Mouse (Mus musculus) lung, embryonic 16.5 days (tissue): ENCODE measurements at regions not wholly inside any gene's neighbourhood (a gene's known extent, or its start where the extent isn't known, plus 50 kb on each side); places are given as distances from the start of the nearest gene placed in this dataset.
A peak's percentile ranks its signal among the peaks of the same experiment; 100 is the strongest.

ENCODE experiments used
- ATAC-seq: fragments of 200-750 bp; cut with Nextera tagmentation; 2 replicates; pipeline ENCODE4 v1.8.0; 2017; ENCODE audit warnings: low read depth, mild to moderate bottlenecking, moderate library complexity
- H3K27ac ChIP-seq: fragments of 300-500 bp; sonication (generic); 2 replicates; pipeline ENCODE4 v1.5.1; 2014; ENCODE audit warnings: mild to moderate bottlenecking, control low read depth, low read length
- H3K27me3 ChIP-seq: fragments of 300-500 bp; sonication (generic); 2 replicates; pipeline ENCODE4 v1.6.1; 2014; ENCODE audit warnings: low read depth, low read length, mixed read lengths; ENCODE audit not compliant: control insufficient read depth, insufficient read depth
- H3K36me3 ChIP-seq: fragments of 300-500 bp; sonication (generic); 2 replicates; pipeline ENCODE4 v1.6.1; 2014; ENCODE audit warnings: low read length; ENCODE audit not compliant: control insufficient read depth, insufficient read depth
- H3K4me1 ChIP-seq: fragments of 300-500 bp; sonication (generic); replicated peaks from 2 replicates; pipeline ENCODE4 v1.6.1; 2014; ENCODE audit warnings: low read length, mixed read lengths; ENCODE audit not compliant: control insufficient read depth, insufficient read depth
- H3K4me2 ChIP-seq: fragments of 300-500 bp; sonication (generic); 2 replicates; pipeline ENCODE4 v1.6.1; 2014; ENCODE audit warnings: low read depth, low read length, control low read depth
- H3K4me3 ChIP-seq: fragments of 300-500 bp; sonication (generic); 2 replicates; pipeline ENCODE4 v1.5.1; 2014; ENCODE audit warnings: mild to moderate bottlenecking, low read length, control low read depth
- H3K9ac ChIP-seq: fragments of 300-500 bp; sonication (generic); 2 replicates; pipeline ENCODE4 v1.6.1; 2014; ENCODE audit warnings: low read length, control low read depth
- H3K9me3 ChIP-seq: fragments of 300-500 bp; sonication (generic); 2 replicates; pipeline ENCODE4 v1.6.1; 2016; ENCODE audit warnings: low read length; ENCODE audit not compliant: control insufficient read depth
- WGBS: fragments of 180-500 bp; shearing (Covaris S2); extraction: QIAGEN DNeasy Blood & Tissue Kit; methylation state at CpG from one replicate; pipeline ENCODE4 v1.1.7; 2014; 5-methylcytosine and 5-hydroxymethylcytosine counted together

DNA sequence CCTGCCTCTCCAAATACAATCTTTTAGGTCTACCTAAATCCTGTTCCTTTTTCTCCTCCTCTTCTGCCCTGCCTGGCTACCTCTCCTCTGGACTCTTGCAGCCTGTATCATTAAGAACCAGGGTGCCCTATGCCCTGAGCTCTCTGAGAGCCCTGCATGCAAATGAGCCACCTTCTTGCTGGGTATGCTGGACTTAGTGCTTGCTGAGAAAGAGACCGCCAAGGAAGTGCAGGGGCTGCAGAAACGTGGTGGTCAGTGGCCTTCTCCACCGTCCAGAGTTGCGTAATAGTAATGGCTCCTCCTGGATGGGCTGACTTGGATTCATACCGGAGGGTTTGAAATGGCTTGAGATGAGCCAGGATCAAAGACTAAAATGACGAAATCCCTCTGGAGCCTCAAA lies 86.9 kb upstream of the Dlx2 start:
- H3K4me3 ChIP-seq: no peak overlapping the region
- H3K36me3 ChIP-seq: no peaks in the 10 kb centered on the region
- H3K4me2 ChIP-seq: no peak overlapping the region
- ATAC-seq: no peak
- 66% methylated on average over 6 of the region's 6 CpGs for WGBS
- H3K9me3 ChIP-seq: no peaks in the 10 kb centered on the region
- no peak overlapping the region for H3K9ac ChIP-seq
- peaks cover 15% of the 10 kb centered on the region for H3K4me1 ChIP-seq
- no peak overlapping the region for H3K27ac ChIP-seq
- peaks cover 3% of the 10 kb centered on the region for H3K27me3 ChIP-seq

DNA sequence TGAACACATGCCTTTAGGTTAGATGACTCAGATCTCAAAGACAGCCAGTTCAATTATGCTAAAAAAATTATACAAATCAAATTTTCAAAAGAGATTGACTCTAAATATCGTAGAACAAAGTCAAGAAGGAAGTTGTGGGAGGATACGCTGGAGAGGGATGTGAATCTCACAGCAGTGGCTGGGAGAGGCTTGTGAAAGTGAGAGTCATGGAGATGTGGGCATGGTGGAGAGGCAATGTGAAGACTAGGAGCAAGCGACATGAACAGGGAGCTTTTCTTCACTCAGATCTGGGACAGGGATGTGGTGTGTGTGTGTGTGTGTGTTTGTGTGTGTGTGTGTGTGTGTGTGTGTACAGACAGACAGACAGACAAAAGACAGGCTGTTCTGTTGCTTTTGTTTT lies 87.9 kb upstream of the Dlx2 start:
- H3K9me3 ChIP-seq: no peaks in the 10 kb centered on the region
- H3K27me3 ChIP-seq: no peaks in the 10 kb centered on the region
- H3K4me3 ChIP-seq: no peak overlapping the region
- no peak overlapping the region for H3K27ac ChIP-seq
- WGBS: 62% methylated on average over 3 of the region's 3 CpGs
- H3K4me2 ChIP-seq: no peak overlapping the region
- peaks cover 5% of the 10 kb centered on the region for H3K4me1 ChIP-seq
- ATAC-seq: no peak
- H3K9ac ChIP-seq: no peak overlapping the region
- no peaks in the 10 kb centered on the region for H3K36me3 ChIP-seq

DNA sequence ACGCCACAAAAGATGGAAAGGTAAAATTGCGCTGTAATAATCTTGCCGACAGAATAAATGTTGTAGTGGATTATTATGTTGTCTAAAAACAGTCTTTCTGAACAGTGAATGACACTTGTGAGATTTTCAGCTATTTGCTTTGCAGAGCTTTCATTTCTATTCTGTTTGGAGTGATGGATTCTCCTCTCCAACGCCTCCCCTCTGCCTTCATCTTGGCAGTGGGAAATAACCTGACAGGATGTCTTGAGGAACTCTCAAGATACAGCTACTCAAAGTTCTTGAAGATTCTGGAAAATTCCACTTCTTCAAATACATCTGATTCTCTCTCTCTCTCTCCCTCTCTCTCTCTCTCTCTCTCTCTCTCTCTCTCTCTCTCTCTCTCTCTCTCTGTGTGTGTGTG lies 89.6 kb upstream of the Dlx2 start:
- ATAC-seq: no peak
- Histone ChIP-seq H3K4me3 (no peak overlapping the region), H3K27me3 (no peaks in the 10 kb centered on the region), H3K4me1 (no peaks in the 10 kb centered on the region), H3K4me2 (no peak overlapping the region), H3K9me3 (no peaks in the 10 kb centered on the region), H3K36me3 (no peaks in the 10 kb centered on the region), H3K9ac (no peak overlapping the region), H3K27ac (no peak overlapping the region)
- 71% methylated on average over 4 of the region's 4 CpGs for WGBS

DNA sequence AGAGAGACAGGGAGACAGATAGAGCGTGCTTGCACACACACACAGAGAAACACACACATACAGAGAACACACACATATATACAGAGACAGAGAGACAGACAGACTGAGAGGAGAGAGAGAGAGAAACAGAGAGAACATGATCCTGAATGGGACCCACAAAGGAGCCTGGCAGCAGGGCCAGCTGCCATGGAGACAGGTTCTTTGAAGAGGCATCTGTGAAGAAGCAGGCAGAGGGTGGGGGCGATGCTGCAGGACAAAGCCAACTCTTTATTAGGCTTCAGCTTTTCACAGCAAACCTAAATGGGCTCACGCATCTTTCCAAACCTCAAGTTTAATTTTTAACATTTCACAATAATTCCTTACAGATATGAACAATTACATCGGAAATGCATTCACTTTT lies 90.0 kb upstream of the Dlx2 start:
- H3K27ac ChIP-seq: no peak overlapping the region
- H3K4me1 ChIP-seq: no peaks in the 10 kb centered on the region
- H3K36me3 ChIP-seq: no peaks in the 10 kb centered on the region
- no peak overlapping the region for H3K9ac ChIP-seq
- H3K9me3 ChIP-seq: no peaks in the 10 kb centered on the region
- no peak overlapping the region for H3K4me2 ChIP-seq
- no peaks in the 10 kb centered on the region for H3K27me3 ChIP-seq
- no peak overlapping the region for H3K4me3 ChIP-seq
- no peak for ATAC-seq
- WGBS: 66% methylated on average over 4 of the region's 4 CpGs

DNA sequence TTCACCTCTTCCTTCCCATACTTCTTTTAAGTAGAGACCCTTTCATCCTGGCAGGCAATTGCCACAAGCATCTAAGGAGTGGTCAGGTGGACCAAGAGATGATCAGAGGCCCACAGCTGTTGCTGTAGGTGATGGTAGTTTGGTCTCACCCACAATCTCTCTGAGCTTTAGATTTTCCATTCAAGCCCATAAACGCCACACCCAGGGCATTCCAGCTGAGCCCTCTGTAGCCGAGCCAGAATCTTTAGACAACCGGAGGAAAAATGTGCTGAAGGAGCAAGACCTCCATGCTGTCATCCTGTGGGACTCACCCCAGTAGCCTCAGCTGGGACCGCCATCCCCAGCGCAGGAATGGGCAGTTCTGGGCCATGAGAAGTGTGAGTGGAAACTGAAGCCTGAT lies 93.7 kb upstream of the Dlx2 start:
- Histone ChIP-seq H3K4me3 (no peak overlapping the region), H3K9ac (no peak overlapping the region), H3K27me3 (no peaks in the 10 kb centered on the region), H3K4me2 (no peak overlapping the region), H3K9me3 (no peaks in the 10 kb centered on the region), H3K36me3 (no peaks in the 10 kb centered on the region), H3K4me1 (no peaks in the 10 kb centered on the region), H3K27ac (no peak overlapping the region)
- ATAC-seq: no peak
- whole genome bisulfite sequencing: 79% methylated on average over 5 of the region's 5 CpGs

DNA sequence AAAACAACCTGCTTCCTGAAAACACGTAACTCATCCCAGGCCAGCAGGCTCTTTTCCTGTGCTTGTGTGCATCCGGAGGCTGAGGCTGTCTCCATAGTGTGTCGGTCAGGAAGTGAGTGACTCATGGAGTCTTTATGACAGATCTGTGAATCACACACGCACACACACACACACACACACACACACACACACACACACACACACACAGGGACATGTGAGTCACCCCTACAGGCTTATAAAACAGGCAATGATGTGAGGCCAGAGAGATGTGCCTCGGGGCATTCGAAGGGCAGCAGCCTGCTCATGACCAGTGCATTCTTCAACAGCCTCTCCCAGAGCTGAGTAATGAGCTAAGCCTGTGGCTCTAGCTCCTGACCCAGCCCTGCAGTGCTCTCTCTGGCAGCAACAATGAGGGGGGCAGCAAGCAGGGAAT lies 97.5 kb upstream of the Dlx2 start:
- H3K4me2 ChIP-seq: no peak overlapping the region
- 43% methylated on average over 6 of the region's 6 CpGs for WGBS
- H3K9me3 ChIP-seq: no peaks in the 10 kb centered on the region
- no peak overlapping the region for H3K9ac ChIP-seq
- H3K4me1 ChIP-seq: no peaks in the 10 kb centered on the region
- peak; percentile 91 for ATAC-seq
- no peaks in the 10 kb centered on the region for H3K36me3 ChIP-seq
- peak overlapping the region; percentile 43; the same call in 1 of the 2 replicates for H3K27ac ChIP-seq
- no peak overlapping the region for H3K4me3 ChIP-seq
- H3K27me3 ChIP-seq: no peaks in the 10 kb centered on the region

DNA sequence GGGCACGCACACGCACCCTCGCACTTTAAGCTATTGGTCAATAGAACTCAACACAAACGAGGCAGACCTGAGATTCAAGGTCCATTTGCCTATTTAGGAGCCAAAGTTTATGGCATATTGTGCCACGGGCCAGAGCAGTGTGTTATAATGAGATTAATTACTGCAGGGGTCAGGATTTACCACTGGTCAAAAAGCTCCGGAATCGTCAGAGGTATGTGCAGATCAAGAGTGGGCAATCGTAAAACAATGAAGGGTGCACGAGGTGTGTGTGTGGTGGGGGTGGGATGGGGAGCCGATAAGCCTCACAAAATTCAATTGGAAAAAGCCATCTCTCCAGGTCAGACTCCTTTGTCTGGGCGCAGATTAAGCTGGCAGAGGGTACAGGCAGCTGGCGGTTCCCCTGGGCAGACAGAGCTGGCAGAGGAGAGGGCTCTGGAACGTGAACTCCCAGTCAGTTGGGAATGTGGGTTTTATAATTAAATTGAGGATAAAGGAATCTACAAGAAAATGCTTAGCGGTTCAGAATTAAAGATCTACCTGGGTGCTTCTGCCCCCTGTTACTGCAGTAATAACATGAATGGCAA lies 97.4 kb upstream of the Itga6 start:
- Histone ChIP-seq H3K36me3 (no peaks in the 10 kb centered on the region), H3K4me1 (peaks cover 2% of the 10 kb centered on the region; the same call in 1 of the 2 replicates), H3K27ac (no peak overlapping the region), H3K27me3 (no peaks in the 10 kb centered on the region), H3K4me2 (no peak overlapping the region), H3K9ac (no peak overlapping the region), H3K9me3 (no peaks in the 10 kb centered on the region), H3K4me3 (no peak overlapping the region)
- no peak for ATAC-seq
- 81% methylated on average over 14 of the region's 14 CpGs for WGBS

DNA sequence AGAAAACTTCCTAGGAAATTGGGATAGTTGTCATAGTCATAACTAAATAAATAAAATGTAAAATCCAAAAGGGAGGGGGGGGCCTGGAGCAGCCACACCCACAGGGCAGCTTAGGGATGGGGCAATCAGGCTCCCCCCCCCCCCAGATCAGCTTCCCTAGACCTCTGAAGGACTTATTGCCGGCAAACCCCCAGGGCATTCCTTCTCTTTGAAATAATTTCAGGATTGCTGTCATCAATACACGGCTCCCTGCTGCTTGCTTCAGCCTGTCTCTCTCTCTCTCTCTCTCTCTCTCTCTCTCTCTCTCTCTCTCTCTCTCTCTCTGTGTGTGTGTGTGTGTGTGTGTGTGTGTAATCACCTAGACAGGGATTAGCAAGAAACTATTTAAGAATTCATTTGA lies 93.8 kb upstream of the Itga6 start:
- no peaks in the 10 kb centered on the region for H3K9me3 ChIP-seq
- no peaks in the 10 kb centered on the region for H3K36me3 ChIP-seq
- no peak overlapping the region for H3K27ac ChIP-seq
- 36% methylated on average over 2 of the region's 2 CpGs for WGBS
- no peak overlapping the region for H3K4me3 ChIP-seq
- peaks cover 12% of the 10 kb centered on the region for H3K4me1 ChIP-seq
- H3K4me2 ChIP-seq: no peak overlapping the region
- no peak for ATAC-seq
- no peak overlapping the region for H3K9ac ChIP-seq
- no peaks in the 10 kb centered on the region for H3K27me3 ChIP-seq

DNA sequence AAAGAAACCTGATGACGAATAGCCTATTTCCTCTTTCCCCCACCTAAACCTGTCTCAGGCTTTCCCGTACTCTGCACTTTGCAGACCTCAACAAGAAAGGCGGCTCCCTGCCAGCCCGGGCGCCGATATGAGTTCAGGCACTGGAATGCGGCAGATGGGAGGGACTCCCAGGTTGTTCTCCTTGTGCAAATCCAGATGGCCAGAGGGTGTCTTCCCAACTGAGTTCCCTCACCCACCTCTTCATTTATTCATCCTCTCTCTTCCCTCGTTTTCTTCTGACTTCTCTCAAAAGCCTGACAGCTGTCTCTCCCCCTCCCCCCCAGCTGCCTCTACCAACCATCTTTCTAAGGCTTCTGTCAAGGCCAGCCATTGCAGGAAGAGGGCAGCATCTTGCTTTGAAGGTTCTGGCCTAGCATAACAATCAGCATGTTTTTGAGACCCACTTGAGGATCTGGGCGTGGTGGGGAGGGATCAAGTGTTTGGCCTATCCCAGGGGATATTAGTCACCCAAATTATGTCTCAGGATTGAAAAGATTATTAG lies 93.1 kb upstream of the Itga6 start:
- 18% methylated on average over 9 of the region's 9 CpGs for WGBS
- H3K9me3 ChIP-seq: no peaks in the 10 kb centered on the region
- peaks cover 12% of the 10 kb centered on the region for H3K4me1 ChIP-seq
- no peak overlapping the region for H3K27ac ChIP-seq
- no peak overlapping the region for H3K4me2 ChIP-seq
- no peak overlapping the region for H3K4me3 ChIP-seq
- H3K36me3 ChIP-seq: no peaks in the 10 kb centered on the region
- no peak for ATAC-seq
- H3K9ac ChIP-seq: no peak overlapping the region
- H3K27me3 ChIP-seq: no peaks in the 10 kb centered on the region
